Mouse (Mus musculus) midbrain, embryonic 13.5 days (tissue): ENCODE data around the gene Nxn. TPM values are rescaled to one million over a fixed set of nuclear protein-coding genes. Genes with fewer than 3 reads are reported as not detected.

Experiments
- ATAC-seq: fragments of 200-750 bp; cut with Nextera tagmentation; 2 replicates; pipeline ENCODE4 v1.8.0; 2017; ENCODE audit warnings: mild to moderate bottlenecking, moderate TSS enrichment, moderate library complexity
- H3K27ac ChIP-seq: fragments of 300-500 bp; sonication (generic); 2 replicates; pipeline ENCODE4 v1.5.1; 2015; ENCODE audit warnings: inconsistent platforms, mild to moderate bottlenecking, moderate library complexity
- H3K27me3 ChIP-seq: fragments of 300-500 bp; sonication (generic); 2 replicates; pipeline ENCODE4 v1.6.1; 2015; ENCODE audit warnings: mild to moderate bottlenecking, inconsistent platforms
- H3K36me3 ChIP-seq: fragments of 300-500 bp; sonication (generic); 2 replicates; pipeline ENCODE4 v1.6.1; 2015; ENCODE audit warnings: mild to moderate bottlenecking, inconsistent platforms
- H3K4me1 ChIP-seq: fragments of 300-500 bp; sonication (generic); replicated peaks from 2 replicates; pipeline ENCODE4 v1.6.1; 2015; ENCODE audit warnings: inconsistent platforms
- H3K4me2 ChIP-seq: fragments of 300-500 bp; sonication (generic); replicated peaks from 2 replicates; pipeline ENCODE4 v1.6.1; 2015; ENCODE audit warnings: moderate library complexity, mild to moderate bottlenecking, inconsistent platforms
- H3K4me3 ChIP-seq: fragments of 300-500 bp; sonication (generic); replicated peaks from 2 replicates; pipeline ENCODE4 v1.5.1; 2015; ENCODE audit warnings: mild to moderate bottlenecking, inconsistent platforms
- H3K9ac ChIP-seq: fragments of 300-500 bp; sonication (generic); replicated peaks from 2 replicates; pipeline ENCODE4 v1.6.1; 2015; ENCODE audit warnings: mild to moderate bottlenecking, inconsistent platforms
- H3K9me3 ChIP-seq: fragments of 300-500 bp; sonication (generic); 2 replicates; pipeline ENCODE4 v1.6.1; 2016; ENCODE audit warnings: mild to moderate bottlenecking, inconsistent platforms
- WGBS: fragments of 180-500 bp; shearing (Covaris S2); methylation state at CpG from one replicate; pipeline ENCODE4 v1.1.7; 2015; 5-methylcytosine and 5-hydroxymethylcytosine counted together
- polyA plus RNA-seq: library from polyadenylated mRNA; unstranded; fragments of >200 nt; fragmentation: Nextera tagmentation; extraction: Ambion mirVana; gene quantifications from 2 replicates; pipeline ENCODE4 v1.2.1, GENCODE M21; 2015

The Nxn gene
- polyA plus RNA-seq, 1 experiment from 2014 or later: 34.3 TPM

DNA sequence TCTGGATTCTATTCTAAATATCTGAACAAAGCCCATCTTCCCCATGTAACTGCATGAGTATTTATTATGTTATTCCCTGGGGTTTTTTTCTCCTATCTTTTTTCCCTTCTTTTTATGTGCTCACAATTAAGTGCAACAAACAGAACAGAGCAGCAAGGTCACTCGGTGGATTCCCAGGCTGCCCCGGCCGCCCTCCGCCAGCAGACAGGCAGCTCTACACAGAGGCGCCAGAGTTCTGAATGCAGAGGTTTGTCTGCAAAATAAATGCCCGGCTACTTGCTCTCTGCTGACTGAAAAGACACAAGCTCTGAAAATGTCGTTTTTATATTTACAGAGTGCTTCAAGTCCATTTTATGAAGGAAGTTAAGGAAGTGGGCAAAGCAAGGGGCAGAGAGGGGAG lies 131.4 kb downstream of the Nxn start:
- H3K4me3 ChIP-seq: no peak overlapping the region
- H3K36me3 ChIP-seq: peaks cover 7% of the 10 kb centered on the region; the same call in 1 of the 2 replicates
- WGBS: 17% methylated on average over 7 of the region's 7 CpGs
- H3K9me3 ChIP-seq: no peaks in the 10 kb centered on the region
- peaks cover 53% of the 10 kb centered on the region for H3K4me1 ChIP-seq
- 0 out of 2 replicates have a peak overlapping the region, but pooled peaks have one; percentile 10 for H3K4me2 ChIP-seq
- H3K27me3 ChIP-seq: peaks cover 6% of the 10 kb centered on the region; the same call in 1 of the 2 replicates
- no peak; the same call in 1 of the 2 replicates for ATAC-seq
- H3K27ac ChIP-seq: peak overlapping the region; percentile 84
- H3K9ac ChIP-seq: peak overlapping the region; percentile 44; the same call in 1 of the 2 replicates

DNA sequence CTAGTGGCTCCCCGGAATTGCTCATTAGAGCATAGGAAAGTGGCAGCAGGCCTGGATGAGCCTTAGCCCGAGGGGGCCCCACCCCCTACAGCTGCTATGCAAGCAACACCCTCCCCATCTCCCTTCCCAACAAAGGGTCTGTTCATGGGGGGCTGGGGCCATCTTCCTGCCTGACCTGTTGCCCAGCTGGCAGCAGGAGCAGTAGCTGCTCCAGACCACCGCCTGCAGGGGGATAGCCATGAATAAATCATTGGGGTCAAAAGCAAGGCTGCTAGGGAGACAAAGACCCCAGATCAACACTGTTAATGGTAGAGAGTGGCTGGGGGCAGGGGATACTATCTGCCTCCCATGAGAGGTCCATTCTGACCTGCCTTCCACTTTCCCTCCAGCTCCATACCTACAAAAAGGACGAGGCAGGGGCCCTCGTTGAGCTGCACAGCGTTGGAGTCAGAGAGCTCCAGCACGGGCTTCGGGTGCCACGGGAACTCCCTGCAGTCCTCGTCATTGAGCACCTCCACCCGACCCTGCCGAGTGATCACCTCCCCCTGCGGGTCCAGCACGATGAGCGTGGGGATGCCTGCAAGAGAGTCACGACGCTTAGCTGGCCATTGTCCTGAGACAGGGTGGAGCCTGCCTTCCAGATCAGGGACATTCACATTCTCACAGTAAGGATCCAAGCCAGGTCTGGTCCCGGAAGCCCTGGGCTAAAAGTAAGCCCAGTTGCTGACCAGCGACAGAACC lies 136.2 kb downstream of the Nxn start:
- ATAC-seq: peak; percentile 44
- Histone ChIP-seq H3K27me3 (peaks cover 6% of the 10 kb centered on the region; the same call in 1 of the 2 replicates), H3K4me2 (peak overlapping the region; percentile 42), H3K4me1 (peaks cover 74% of the 10 kb centered on the region), H3K9ac (peak overlapping the region; percentile 54), H3K36me3 (peaks cover 7% of the 10 kb centered on the region), H3K9me3 (no peaks in the 10 kb centered on the region), H3K27ac (peak overlapping the region; percentile 64), H3K4me3 (no peak overlapping the region)
- 5% methylated on average over 19 of the region's 19 CpGs for WGBS

DNA sequence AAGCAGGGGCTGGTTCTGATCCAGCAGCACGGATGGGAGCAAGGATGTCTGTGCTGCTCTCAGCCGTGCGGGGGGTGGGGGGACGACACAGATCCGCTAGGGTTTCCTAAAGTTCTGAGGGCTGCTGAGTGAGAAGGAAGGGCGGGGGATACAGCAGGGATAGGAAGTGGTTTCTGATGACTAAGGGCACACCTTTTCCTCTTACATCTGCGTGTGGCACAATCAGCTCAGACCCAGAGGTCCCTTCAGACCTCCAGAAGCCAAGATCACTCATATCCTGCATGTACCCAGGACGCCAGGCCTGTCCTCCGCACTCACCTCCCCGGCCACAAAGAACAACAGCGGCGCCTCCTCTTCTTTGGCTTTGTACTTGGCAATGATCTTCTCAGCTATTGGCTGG lies 137.7 kb downstream of the Nxn start:
- Histone ChIP-seq H3K36me3 (peaks cover 14% of the 10 kb centered on the region), H3K4me2 (0 out of 2 replicates have a peak overlapping the region, but pooled peaks have one; percentile 15), H3K4me1 (peaks cover 61% of the 10 kb centered on the region), H3K27me3 (peaks cover 6% of the 10 kb centered on the region; the same call in 1 of the 2 replicates), H3K9ac (peak overlapping the region; percentile 39), H3K27ac (peak overlapping the region; percentile 71), H3K4me3 (no peak overlapping the region), H3K9me3 (no peaks in the 10 kb centered on the region)
- ATAC-seq: no peak
- WGBS: 69% methylated on average over 12 of the region's 12 CpGs

DNA sequence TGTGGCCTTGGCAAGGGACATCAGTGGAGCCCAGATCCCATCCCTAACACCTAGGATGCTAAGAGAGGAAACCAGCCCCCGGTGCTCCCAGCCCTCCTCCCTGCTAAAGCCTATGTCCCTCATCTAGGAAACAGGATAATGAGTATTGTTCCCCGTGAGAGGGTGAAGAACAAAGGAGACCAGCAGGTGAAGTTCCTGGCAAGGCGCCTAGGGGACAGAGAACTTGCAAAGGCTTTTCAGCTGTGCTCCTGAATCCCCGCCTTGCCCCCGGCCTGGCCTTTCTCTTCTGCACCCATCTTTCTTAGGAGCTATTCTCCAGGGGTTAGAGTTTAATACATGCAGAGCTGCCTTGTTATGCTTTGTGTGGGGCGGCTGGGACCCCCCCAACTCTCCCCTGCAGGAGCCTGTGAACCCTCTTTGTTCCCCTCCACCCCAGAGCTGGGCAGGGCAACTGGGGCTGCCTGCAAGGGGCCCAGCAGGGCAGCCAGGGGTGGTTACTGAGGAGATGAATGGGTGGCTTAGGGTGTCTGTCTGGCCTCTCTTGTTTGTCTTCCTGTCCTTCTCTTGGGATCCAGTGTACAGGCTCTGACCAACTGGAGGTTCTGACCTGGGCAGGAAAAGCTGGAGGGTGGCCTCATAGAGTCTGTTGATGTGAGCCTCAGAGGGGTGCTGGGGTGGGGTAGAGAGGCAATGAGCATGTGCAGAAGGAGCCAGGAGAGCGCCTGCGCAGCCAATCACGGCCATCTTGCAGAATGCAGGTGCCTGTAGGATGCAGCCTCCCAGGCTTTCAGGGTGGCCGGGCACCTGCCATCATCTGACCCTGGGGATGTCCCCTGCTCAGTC lies 138.5 kb downstream of the Nxn start:
- H3K27ac ChIP-seq: peak overlapping the region; percentile 71
- peaks cover 14% of the 10 kb centered on the region for H3K36me3 ChIP-seq
- H3K9ac ChIP-seq: peak overlapping the region; percentile 39
- no peaks in the 10 kb centered on the region for H3K9me3 ChIP-seq
- 0 out of 2 replicates have a peak overlapping the region, but pooled peaks have one; percentile 15 for H3K4me2 ChIP-seq
- no peak overlapping the region for H3K4me3 ChIP-seq
- peak; percentile 51 for ATAC-seq
- WGBS: 26% methylated on average over 10 of the region's 10 CpGs
- peaks cover 6% of the 10 kb centered on the region; the same call in 1 of the 2 replicates for H3K27me3 ChIP-seq
- H3K4me1 ChIP-seq: peaks cover 59% of the 10 kb centered on the region

DNA sequence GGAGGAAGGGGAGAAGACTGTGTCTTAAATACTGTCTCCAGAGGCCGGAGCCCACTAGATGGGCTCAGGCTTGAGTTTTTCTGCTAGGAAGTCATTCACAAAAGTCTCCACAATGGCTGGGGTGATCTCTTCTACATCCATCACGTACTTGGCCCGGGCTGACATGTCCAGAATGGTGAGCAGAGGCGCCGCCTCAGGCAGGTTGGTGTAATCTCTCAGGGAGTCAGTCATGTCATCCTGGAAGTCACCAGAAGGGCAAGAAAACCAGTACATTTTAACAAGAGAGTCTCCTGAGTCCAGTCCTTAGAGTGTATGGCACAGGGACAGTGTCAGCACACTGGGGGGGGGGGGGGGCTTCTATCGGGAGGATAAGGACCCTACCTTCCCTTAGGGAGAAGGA lies 140.4 kb downstream of the Nxn start:
- Histone ChIP-seq H3K36me3 (peaks cover 14% of the 10 kb centered on the region), H3K9me3 (no peaks in the 10 kb centered on the region), H3K4me1 (peaks cover 53% of the 10 kb centered on the region), H3K9ac (no peak overlapping the region), H3K27ac (no peak overlapping the region), H3K4me2 (no peak overlapping the region), H3K27me3 (no peaks in the 10 kb centered on the region; the same call in 1 of the 2 replicates), H3K4me3 (no peak overlapping the region)
- WGBS: 84% methylated on average over 6 of the region's 6 CpGs
- no peak for ATAC-seq

DNA sequence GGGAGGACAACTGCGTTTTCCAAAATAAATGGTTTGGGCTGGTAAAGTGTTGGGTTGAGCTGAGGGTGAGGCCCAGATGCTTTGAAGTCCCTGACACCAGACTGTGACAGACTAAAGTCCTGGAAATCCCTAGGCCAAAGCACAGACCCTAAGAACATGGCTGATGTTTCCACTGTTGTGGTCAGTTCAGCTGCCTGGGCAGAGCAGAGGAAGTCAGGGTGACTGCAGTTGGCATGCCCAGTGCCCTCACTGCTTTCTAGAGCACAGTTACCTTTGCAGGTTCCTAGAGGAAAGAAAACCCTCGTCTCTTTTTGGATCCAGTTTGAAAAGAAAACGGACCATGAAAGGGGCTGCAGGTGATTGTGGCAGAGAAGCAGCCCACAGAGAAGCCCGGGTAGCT lies 141.6 kb downstream of the Nxn start:
- no peak overlapping the region for H3K4me3 ChIP-seq
- H3K4me1 ChIP-seq: peaks cover 42% of the 10 kb centered on the region
- ATAC-seq: no peak
- no peak overlapping the region for H3K27ac ChIP-seq
- H3K4me2 ChIP-seq: no peak overlapping the region
- no peaks in the 10 kb centered on the region for H3K27me3 ChIP-seq
- no peaks in the 10 kb centered on the region for H3K9me3 ChIP-seq
- WGBS: 75% methylated on average over 4 of the region's 4 CpGs
- H3K36me3 ChIP-seq: peaks cover 14% of the 10 kb centered on the region
- H3K9ac ChIP-seq: no peak overlapping the region

DNA sequence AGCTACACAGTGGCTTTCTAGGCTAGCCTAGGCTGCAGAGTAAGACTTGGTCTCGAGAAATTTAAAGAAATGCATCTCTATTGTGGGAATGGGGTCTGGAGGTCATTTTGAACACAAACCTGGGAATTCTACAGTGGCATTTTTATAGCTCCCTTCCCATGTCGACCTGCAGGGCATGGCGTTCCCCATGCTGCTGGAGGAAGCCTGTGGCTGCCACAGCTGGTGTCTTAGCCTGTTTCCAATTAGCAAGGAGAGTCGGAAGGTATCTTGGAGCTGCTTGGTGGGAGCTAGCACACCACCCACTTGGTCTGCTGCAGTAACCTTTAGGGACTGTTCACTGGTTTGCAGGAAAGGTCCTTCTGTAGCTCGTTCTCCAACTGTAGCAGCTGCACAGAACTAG lies 142.8 kb downstream of the Nxn start:
- ATAC-seq: no peak
- H3K9me3 ChIP-seq: no peaks in the 10 kb centered on the region
- 0 out of 2 replicates have a peak overlapping the region, but pooled peaks have one; percentile 2 for H3K27ac ChIP-seq
- H3K4me3 ChIP-seq: no peak overlapping the region
- peaks cover 29% of the 10 kb centered on the region for H3K4me1 ChIP-seq
- H3K27me3 ChIP-seq: no peaks in the 10 kb centered on the region
- WGBS: 51% methylated on average over 5 of the region's 5 CpGs
- no peak overlapping the region for H3K4me2 ChIP-seq
- no peak overlapping the region for H3K9ac ChIP-seq
- H3K36me3 ChIP-seq: peaks cover 17% of the 10 kb centered on the region

DNA sequence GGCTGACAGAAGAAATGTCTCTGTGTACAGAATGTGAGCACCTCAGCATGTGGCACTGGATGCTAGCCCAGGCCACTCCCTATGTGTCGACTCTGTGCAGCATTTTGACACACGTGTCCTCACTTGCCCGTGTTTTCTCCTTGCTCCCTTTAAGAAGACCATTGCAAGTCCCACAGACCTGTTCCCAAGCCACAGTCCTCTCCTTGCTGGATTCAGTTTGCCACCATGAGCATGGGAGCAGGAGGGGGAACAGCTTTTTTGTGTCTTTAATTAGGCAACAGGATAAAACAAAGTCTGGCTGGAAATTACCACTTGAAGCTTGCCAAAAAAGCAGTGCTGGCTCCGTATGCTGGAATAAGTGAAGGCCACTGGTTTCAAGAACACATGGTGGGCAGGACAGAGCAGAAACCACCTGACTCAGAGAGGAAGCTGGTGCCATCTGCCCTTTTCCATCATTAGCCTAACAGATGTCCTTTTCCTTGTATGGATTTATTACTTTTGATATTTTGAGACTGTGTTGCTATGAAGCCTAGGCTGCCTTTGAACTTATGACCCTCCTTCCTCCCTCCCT lies 143.4 kb downstream of the Nxn start:
- H3K36me3 ChIP-seq: peaks cover 23% of the 10 kb centered on the region
- peaks cover 23% of the 10 kb centered on the region for H3K4me1 ChIP-seq
- 0 out of 2 replicates have a peak overlapping the region, but pooled peaks have one; percentile 0 for H3K9ac ChIP-seq
- no peaks in the 10 kb centered on the region for H3K27me3 ChIP-seq
- no peak overlapping the region for H3K4me3 ChIP-seq
- 71% methylated on average over 4 of the region's 4 CpGs for WGBS
- ATAC-seq: no peak
- no peak overlapping the region for H3K27ac ChIP-seq
- H3K9me3 ChIP-seq: no peaks in the 10 kb centered on the region
- no peak overlapping the region for H3K4me2 ChIP-seq

DNA sequence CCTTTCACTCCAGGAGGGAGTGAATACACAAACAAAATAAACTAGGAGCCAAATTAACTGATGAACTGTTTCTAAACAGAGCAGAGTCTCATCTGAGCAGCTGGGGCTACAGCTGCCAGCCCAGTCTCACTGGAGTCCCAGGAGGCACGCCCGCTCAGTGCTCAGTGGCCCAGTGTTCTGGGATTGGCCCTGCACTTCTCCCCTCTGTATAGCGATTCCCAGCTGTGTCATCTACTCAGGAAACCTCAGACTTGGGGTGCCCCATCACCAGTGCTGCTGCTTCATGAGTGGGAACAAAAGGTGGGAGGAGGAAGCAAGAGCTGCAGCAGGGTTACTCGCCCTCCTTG lies 145.0 kb downstream of the Nxn start:
- Histone ChIP-seq H3K9ac (no peak overlapping the region; the same call in 1 of the 2 replicates), H3K4me1 (peaks cover 11% of the 10 kb centered on the region; the same call in 1 of the 2 replicates), H3K36me3 (peaks cover 40% of the 10 kb centered on the region), H3K9me3 (no peaks in the 10 kb centered on the region), H3K27ac (no peak overlapping the region), H3K27me3 (no peaks in the 10 kb centered on the region), H3K4me3 (no peak overlapping the region), H3K4me2 (no peak overlapping the region)
- WGBS: 73% methylated on average over 4 of the region's 4 CpGs
- no peak for ATAC-seq

DNA sequence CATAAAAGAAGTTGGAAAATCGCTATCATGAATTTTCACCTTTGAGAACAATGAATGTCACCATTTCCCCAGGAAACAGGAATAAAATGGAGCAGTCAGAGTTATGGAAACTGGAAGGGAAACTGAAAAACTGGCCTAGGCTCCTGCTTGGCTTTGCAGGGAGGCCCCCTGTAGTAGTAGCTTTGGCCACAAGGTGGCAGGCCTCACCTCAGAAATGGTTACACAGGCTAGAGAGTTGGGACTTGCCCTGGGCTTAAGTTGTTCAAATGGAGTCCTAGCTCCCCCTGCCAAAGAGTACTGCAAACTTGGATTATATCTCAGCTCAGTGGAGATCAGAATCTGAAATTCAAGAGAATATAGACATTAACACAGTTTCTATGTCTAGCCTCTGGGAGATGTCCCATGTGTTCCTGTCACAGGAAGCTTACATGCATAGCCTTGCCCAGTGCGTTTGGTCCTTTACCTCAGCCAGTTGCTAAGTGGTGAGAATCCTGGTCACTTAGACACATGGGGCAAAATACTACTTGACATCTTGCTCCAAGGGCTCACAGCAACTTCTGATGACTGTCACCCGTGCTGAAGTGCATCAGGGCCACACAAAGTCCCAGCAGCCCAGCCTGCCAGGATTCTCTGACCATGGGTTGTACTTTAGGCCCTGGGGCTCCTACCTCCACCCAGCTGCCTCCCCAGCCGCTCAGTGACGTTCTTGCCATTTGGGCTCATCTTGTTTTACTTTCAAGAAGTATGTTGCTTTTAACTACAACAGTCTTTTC lies 145.6 kb downstream of the Nxn start:
- no peak overlapping the region for H3K9ac ChIP-seq
- H3K4me2 ChIP-seq: no peak overlapping the region
- H3K27ac ChIP-seq: no peak overlapping the region
- no peak overlapping the region for H3K4me3 ChIP-seq
- H3K4me1 ChIP-seq: peaks cover 11% of the 10 kb centered on the region; the same call in 1 of the 2 replicates
- WGBS: 59% methylated on average over 5 of the region's 5 CpGs
- H3K9me3 ChIP-seq: no peaks in the 10 kb centered on the region
- H3K36me3 ChIP-seq: peaks cover 42% of the 10 kb centered on the region
- H3K27me3 ChIP-seq: no peaks in the 10 kb centered on the region
- ATAC-seq: peak; percentile 86

DNA sequence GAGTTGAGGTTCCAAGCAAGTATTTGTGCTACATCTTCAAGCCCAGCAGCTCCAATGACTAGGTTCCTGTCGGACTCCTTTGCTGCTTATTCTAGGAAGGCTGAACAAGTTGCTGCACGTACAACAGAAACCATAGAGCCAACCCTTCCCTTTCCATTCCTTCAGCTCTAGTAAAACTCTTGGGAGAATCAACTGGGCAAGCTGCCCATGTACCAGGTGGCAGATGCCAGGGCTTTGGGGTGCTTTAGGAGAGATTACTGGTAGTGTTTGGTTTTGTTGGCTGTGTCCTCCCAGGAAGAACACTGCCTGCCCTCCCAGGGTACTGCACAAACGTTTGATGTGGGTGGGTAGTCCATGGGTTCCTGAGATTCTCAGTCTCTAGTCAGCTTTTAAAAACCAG lies 146.9 kb downstream of the Nxn start:
- Histone ChIP-seq H3K36me3 (peaks cover 32% of the 10 kb centered on the region), H3K9me3 (no peaks in the 10 kb centered on the region), H3K4me2 (no peak overlapping the region), H3K4me1 (peaks cover 11% of the 10 kb centered on the region; the same call in 1 of the 2 replicates), H3K27ac (no peak overlapping the region), H3K4me3 (no peak overlapping the region), H3K27me3 (no peaks in the 10 kb centered on the region), H3K9ac (no peak overlapping the region)
- WGBS: 62% methylated on average over 3 of the region's 3 CpGs
- no peak for ATAC-seq
